Mouse (Mus musculus): ENCODE results near the gene Epb41l2. TPM values are rescaled to one million over a fixed set of nuclear protein-coding genes. Genes with fewer than 3 reads are reported as not detected.

Gene Epb41l2
- polyA plus RNA-seq, 1 experiment from 2014 or later, result 23.1 TPM

DNA sequence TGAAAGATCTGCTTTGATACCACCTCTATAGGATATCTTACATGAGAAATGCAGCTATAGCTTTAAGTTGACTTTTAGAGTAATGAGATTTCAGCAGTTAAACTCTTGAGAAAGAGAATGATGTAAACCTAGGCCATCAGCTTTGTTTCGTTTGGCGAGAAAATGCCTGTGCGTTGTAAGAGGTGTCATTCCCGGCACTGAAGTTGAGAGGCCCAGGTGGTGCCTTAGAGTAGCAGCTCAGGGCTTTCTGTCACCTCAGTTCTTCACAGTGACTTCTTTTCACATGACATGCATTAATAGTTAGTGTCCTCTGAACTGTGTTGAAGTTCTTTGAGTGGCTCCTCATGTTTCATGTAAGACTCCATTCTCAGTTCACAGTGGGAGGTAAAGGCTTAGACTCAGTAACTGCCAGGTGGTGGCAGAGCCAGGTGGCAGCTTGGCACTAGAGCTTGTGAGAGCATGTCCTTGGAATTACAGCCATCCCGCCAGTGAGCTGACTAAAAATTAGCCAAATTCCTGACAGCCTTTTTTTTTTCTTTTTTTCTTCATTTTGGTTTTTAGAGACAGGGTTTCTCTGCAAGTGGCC lies 84.7 kb downstream of the Epb41l2 start:
- Histone ChIP-seq H3K27me3 (ENCODE audit: control insufficient read depth, insufficient read depth, low read length) (no peaks in the 10 kb centered on the region), H3K27ac (ENCODE audit: low read depth, low read length) (no peak overlapping the region), H3K9ac (replicated peaks; ENCODE audit: low read depth, low read length) (no peak overlapping the region), H3K4me3 (ENCODE audit: low read depth, low read length) (no peak overlapping the region), H3K4me1 (ENCODE audit: control insufficient read depth, insufficient read depth, low read length) (no peaks in the 10 kb centered on the region), H3K36me3 (ENCODE audit: control insufficient read depth, insufficient read depth, low read length) (no peaks in the 10 kb centered on the region), H3K9me3 (ENCODE audit: control insufficient read depth, low read length) (no peaks in the 10 kb centered on the region), H3K4me2 (ENCODE audit: low read depth, low read length) (no peak overlapping the region)
- no peak for ATAC-seq (ENCODE audit: low read depth)
- 91% methylated on average over 5 of the region's 5 CpGs for WGBS

DNA sequence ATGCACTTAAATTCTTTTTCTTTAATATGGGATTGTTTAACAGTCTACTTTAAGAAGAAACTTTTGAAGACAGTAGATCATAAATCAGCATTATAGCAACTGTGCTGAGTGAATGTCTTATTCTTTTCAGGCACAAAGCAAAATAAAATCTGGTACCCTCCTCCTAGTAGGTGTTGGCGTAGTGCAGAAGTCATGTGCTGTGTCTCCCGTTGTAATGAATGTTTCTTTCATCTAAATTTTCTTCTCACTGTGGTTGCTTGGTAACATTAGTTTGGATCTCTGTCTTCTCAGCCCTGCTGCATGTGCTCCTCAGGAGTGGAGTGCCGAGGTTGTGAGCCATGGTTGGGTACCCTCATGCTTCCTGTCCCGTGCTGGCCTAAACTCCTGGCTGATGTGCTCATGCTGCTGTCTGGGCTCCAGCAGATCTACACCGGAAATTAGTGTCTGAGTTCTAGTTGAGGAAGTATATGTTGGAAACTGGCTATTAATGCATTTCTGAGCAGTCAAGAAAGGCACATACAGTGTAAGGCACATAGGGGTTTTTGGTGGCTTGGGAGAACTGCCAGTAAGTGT lies 87.4 kb downstream of the Epb41l2 start:
- no peak for ATAC-seq (ENCODE audit: low read depth)
- WGBS, result 67% methylated on average over 5 of the region's 5 CpGs
- H3K9me3 ChIP-seq (ENCODE audit: control insufficient read depth, low read length), result no peaks in the 10 kb centered on the region

DNA sequence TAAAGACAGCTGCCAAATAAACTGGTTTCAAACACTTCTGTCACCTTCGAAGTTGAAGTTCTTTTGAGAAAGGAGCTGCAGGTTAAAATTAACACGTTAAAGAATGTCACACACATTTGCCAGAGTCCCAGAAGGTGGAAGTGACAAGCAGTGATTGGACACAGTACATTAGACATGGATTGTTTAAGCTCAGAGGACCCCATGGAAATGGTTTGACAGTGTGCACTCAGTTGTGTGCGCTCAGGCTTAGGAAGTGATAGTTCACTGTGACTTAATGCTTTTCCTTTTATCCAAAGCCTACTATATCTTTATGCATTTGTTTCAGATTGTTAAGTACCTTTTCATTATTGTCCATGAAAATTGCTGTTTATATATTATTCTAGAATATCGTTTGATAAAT lies 89.1 kb downstream of the Epb41l2 start:
- no peaks in the 10 kb centered on the region for H3K4me1 ChIP-seq (ENCODE audit: control insufficient read depth, insufficient read depth, low read length)
- H3K27me3 ChIP-seq (ENCODE audit: control insufficient read depth, insufficient read depth, low read length), result no peaks in the 10 kb centered on the region
- no peak overlapping the region for H3K4me3 ChIP-seq (ENCODE audit: low read depth, low read length)
- no peak overlapping the region for H3K4me2 ChIP-seq (ENCODE audit: low read depth, low read length)
- no peaks in the 10 kb centered on the region for H3K9me3 ChIP-seq (ENCODE audit: control insufficient read depth, low read length)
- no peak for ATAC-seq (ENCODE audit: low read depth)
- H3K9ac ChIP-seq (replicated peaks; ENCODE audit: low read depth, low read length), result no peak overlapping the region
- 50% methylated on average over 4 of the region's 4 CpGs for WGBS
- H3K36me3 ChIP-seq (ENCODE audit: control insufficient read depth, insufficient read depth, low read length), result no peaks in the 10 kb centered on the region
- H3K27ac ChIP-seq (ENCODE audit: low read depth, low read length), result no peak overlapping the region

More for the DNA sequence above, 87.4 kb downstream of the Epb41l2 start:
- Histone ChIP-seq H3K4me3 (ENCODE audit: low read depth, low read length) (no peak overlapping the region), H3K36me3 (ENCODE audit: control insufficient read depth, insufficient read depth, low read length) (no peaks in the 10 kb centered on the region), H3K27me3 (ENCODE audit: control insufficient read depth, insufficient read depth, low read length) (no peaks in the 10 kb centered on the region), H3K4me1 (ENCODE audit: control insufficient read depth, insufficient read depth, low read length) (no peaks in the 10 kb centered on the region), H3K27ac (ENCODE audit: low read depth, low read length) (no peak overlapping the region), H3K4me2 (ENCODE audit: low read depth, low read length) (no peak overlapping the region), H3K9ac (replicated peaks; ENCODE audit: low read depth, low read length) (no peak overlapping the region)

DNA sequence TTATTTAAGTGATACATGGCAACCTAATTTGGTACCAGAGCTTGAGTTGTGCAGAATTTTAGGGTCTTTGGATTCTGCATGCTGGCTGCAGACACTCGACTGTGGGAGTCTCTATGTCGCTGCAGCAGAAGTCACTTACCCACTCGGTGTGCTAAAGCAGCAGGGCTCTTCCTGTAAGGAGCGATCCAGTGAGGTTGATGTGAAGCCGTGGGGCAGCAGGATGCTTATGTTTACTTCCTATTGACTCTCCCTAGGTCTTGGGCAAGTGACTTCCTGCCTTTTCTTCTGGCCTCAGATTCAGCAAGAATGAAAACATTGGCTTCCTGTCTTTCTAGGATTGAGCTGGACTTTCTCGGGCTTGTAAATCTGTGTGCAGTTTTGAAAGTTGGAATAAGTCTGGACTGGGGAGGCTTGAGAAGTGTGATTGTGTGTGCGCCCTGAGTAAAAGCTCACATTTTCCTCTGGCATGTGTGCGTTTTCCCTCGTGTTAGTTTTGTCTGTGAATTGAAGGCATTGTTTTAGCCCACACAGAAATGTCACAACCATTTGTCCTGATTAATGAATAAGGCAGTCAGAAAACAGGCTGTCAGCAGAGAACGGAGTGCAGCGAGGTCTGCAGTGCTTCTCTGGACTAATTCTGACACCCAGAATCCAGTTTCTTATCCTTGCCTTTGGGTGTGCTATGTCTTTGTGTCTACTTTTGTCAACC lies 89.9 kb downstream of the Epb41l2 start:
- Histone ChIP-seq H3K27me3 (ENCODE audit: control insufficient read depth, insufficient read depth, low read length) (no peaks in the 10 kb centered on the region), H3K27ac (ENCODE audit: low read depth, low read length) (no peak overlapping the region), H3K4me2 (ENCODE audit: low read depth, low read length) (no peak overlapping the region), H3K4me1 (ENCODE audit: control insufficient read depth, insufficient read depth, low read length) (no peaks in the 10 kb centered on the region), H3K36me3 (ENCODE audit: control insufficient read depth, insufficient read depth, low read length) (no peaks in the 10 kb centered on the region), H3K9me3 (ENCODE audit: control insufficient read depth, low read length) (no peaks in the 10 kb centered on the region), H3K9ac (replicated peaks; ENCODE audit: low read depth, low read length) (no peak overlapping the region), H3K4me3 (ENCODE audit: low read depth, low read length) (no peak overlapping the region)
- no peak for ATAC-seq (ENCODE audit: low read depth)
- WGBS, result 49% methylated on average over 11 of the region's 11 CpGs

DNA sequence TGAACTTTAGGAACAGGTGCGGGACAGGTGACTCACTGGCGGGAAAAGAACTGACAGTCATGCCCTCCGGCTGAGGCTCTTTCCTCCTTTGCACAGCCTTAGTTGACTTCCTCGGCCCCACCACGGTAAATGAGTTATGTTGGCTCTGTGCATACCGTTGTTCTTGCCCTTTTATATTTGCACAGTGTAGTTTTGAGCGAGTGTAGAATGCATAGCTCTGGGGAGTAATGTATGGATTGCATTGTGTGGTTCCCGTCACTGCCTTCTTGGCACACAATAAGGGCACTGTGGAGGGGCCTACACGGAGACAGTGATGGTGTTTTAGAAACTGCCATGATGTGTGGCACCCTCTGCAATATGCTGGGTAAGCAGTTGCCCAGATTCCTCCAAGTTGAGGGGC lies 93.6 kb downstream of the Epb41l2 start:
- no peak overlapping the region for H3K4me3 ChIP-seq (ENCODE audit: low read depth, low read length)
- 48% methylated on average over 9 of the region's 9 CpGs for WGBS
- no peak overlapping the region for H3K4me2 ChIP-seq (ENCODE audit: low read depth, low read length)
- H3K9me3 ChIP-seq (ENCODE audit: control insufficient read depth, low read length), result no peaks in the 10 kb centered on the region
- peak; percentile 41; the same call in 1 of the 2 replicates for ATAC-seq (ENCODE audit: low read depth)
- H3K4me1 ChIP-seq (ENCODE audit: control insufficient read depth, insufficient read depth, low read length), result no peaks in the 10 kb centered on the region
- H3K36me3 ChIP-seq (ENCODE audit: control insufficient read depth, insufficient read depth, low read length), result no peaks in the 10 kb centered on the region
- H3K27ac ChIP-seq (ENCODE audit: low read depth, low read length), result no peak overlapping the region
- no peaks in the 10 kb centered on the region for H3K27me3 ChIP-seq (ENCODE audit: control insufficient read depth, insufficient read depth, low read length)
- H3K9ac ChIP-seq (replicated peaks; ENCODE audit: low read depth, low read length), result no peak overlapping the region

DNA sequence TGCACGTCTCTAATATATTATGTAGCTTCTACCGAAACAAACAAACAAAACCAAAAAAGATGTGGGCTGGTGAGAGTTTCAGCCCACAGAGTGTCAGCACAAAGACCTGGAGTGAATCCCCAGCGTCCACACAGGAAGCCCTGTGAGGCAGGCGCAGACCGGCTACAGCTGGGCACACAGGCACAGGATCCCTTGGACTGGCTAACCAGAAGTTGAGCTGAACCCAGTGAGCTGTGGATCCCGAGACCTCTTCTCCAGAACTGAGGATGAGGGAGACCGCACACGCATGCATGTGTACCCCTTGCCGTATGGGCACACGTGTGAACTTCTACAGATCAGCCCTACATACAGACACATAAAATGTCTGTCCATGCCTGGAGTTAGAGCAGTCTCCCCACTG lies 94.2 kb downstream of the Epb41l2 start:
- H3K27ac ChIP-seq (ENCODE audit: low read depth, low read length), result no peak overlapping the region
- no peak for ATAC-seq (ENCODE audit: low read depth)
- no peak overlapping the region for H3K9ac ChIP-seq (replicated peaks; ENCODE audit: low read depth, low read length)
- no peaks in the 10 kb centered on the region for H3K4me1 ChIP-seq (ENCODE audit: control insufficient read depth, insufficient read depth, low read length)
- no peaks in the 10 kb centered on the region for H3K36me3 ChIP-seq (ENCODE audit: control insufficient read depth, insufficient read depth, low read length)
- no peaks in the 10 kb centered on the region for H3K9me3 ChIP-seq (ENCODE audit: control insufficient read depth, low read length)
- H3K4me3 ChIP-seq (ENCODE audit: low read depth, low read length), result no peak overlapping the region
- no peak overlapping the region for H3K4me2 ChIP-seq (ENCODE audit: low read depth, low read length)
- H3K27me3 ChIP-seq (ENCODE audit: control insufficient read depth, insufficient read depth, low read length), result no peaks in the 10 kb centered on the region
- 88% methylated on average over 10 of the region's 10 CpGs for WGBS

DNA sequence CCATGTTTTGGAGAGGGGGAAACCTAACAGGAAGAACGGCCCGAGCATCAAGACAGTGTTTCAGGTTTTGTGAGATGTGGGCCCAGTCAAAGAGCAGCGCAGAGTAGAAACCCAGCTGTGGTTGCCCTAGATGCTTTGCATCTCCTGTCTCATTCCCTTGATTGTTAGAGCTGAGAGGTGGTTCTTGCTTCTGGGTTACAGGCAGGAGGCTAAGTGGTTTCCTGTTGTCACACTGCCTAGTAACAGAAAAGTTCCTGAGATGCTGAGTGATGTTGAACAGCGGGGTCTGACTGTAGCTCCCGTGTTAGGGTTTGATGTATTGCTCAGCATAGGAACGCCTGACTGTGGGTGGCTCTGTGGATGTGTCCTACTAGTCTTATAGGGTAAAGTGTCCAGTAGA lies 97.5 kb downstream of the Epb41l2 start:
- Histone ChIP-seq H3K9ac (replicated peaks; ENCODE audit: low read depth, low read length) (no peak overlapping the region), H3K4me1 (ENCODE audit: control insufficient read depth, insufficient read depth, low read length) (0 out of 2 replicates have a peak, but pooled peaks cover 3% of the 10 kb centered on the region), H3K9me3 (ENCODE audit: control insufficient read depth, low read length) (no peaks in the 10 kb centered on the region), H3K36me3 (ENCODE audit: control insufficient read depth, insufficient read depth, low read length) (no peaks in the 10 kb centered on the region), H3K27me3 (ENCODE audit: control insufficient read depth, insufficient read depth, low read length) (no peaks in the 10 kb centered on the region), H3K27ac (ENCODE audit: low read depth, low read length) (no peak overlapping the region), H3K4me2 (ENCODE audit: low read depth, low read length) (no peak overlapping the region), H3K4me3 (ENCODE audit: low read depth, low read length) (no peak overlapping the region)
- WGBS, result 85% methylated on average over 6 of the region's 6 CpGs
- ATAC-seq (ENCODE audit: low read depth), result no peak

DNA sequence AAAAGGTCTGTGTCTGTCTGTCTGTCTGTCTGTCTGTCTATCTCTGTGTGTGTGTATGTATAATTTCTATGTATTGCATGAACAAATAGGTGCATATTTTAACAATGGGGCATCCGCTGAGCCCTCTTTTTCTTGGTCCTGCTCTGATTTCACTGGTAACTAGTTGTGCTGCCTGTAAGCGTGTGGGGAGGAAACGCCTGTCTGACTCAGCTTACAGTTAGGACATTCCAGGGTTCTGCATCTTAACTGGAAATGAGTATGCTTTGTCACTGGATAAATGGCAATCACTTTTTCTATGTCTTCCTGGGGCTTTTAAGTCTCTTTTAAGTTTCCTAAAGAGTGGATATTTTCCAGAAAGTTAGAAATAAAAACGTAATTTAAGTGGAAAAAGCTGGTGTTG lies 98.4 kb downstream of the Epb41l2 start:
- 85% methylated on average over 4 of the region's 4 CpGs for WGBS

DNA sequence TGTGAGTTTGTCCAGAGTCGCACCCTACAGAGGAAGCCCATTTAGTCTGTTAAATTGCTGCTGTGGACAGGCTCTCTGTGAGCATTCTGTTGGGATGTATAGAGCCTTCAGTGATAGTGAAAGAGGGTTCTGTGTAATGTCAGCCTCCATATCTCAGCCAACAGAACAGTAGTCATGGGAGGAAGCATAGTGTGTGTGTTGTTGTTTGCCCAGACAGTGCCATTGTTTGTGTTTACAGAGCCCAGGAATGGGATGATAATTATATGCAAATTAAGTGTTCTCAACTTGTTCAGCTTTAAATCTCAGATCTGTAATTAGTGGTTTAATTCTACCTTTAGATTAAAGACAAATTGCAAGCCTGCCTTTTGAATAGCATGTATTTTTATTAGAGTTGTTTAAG lies 102.2 kb downstream of the Epb41l2 start:
- Histone ChIP-seq H3K27me3 (ENCODE audit: control insufficient read depth, insufficient read depth, low read length) (no peaks in the 10 kb centered on the region), H3K9me3 (ENCODE audit: control insufficient read depth, low read length) (no peaks in the 10 kb centered on the region), H3K4me2 (ENCODE audit: low read depth, low read length) (no peak overlapping the region), H3K4me1 (ENCODE audit: control insufficient read depth, insufficient read depth, low read length) (0 out of 2 replicates have a peak, but pooled peaks cover 3% of the 10 kb centered on the region), H3K9ac (replicated peaks; ENCODE audit: low read depth, low read length) (no peak overlapping the region), H3K4me3 (ENCODE audit: low read depth, low read length) (no peak overlapping the region), H3K36me3 (ENCODE audit: control insufficient read depth, insufficient read depth, low read length) (no peaks in the 10 kb centered on the region), H3K27ac (ENCODE audit: low read depth, low read length) (no peak overlapping the region)
- WGBS, result 37% methylated on average over 1 of the region's 1 CpGs
- no peak for ATAC-seq (ENCODE audit: low read depth)

More for the DNA sequence above, 98.4 kb downstream of the Epb41l2 start:
- H3K4me3 ChIP-seq (ENCODE audit: low read depth, low read length), result no peak overlapping the region
- H3K9ac ChIP-seq (replicated peaks; ENCODE audit: low read depth, low read length), result no peak overlapping the region
- no peak for ATAC-seq (ENCODE audit: low read depth)
- H3K27ac ChIP-seq (ENCODE audit: low read depth, low read length), result no peak overlapping the region
- 0 out of 2 replicates have a peak, but pooled peaks cover 3% of the 10 kb centered on the region for H3K4me1 ChIP-seq (ENCODE audit: control insufficient read depth, insufficient read depth, low read length)
- no peak overlapping the region for H3K4me2 ChIP-seq (ENCODE audit: low read depth, low read length)
- no peaks in the 10 kb centered on the region for H3K27me3 ChIP-seq (ENCODE audit: control insufficient read depth, insufficient read depth, low read length)
- no peaks in the 10 kb centered on the region for H3K36me3 ChIP-seq (ENCODE audit: control insufficient read depth, insufficient read depth, low read length)
- no peaks in the 10 kb centered on the region for H3K9me3 ChIP-seq (ENCODE audit: control insufficient read depth, low read length)

All from neural tube, embryonic 14.5 days (tissue).